Mouse (Mus musculus): ENCODE measurements at regions not wholly inside any gene's neighbourhood (a gene's known extent, or its start where the extent isn't known, plus 50 kb on each side); places are given as distances from the start of the nearest gene placed in this dataset.

DNA sequence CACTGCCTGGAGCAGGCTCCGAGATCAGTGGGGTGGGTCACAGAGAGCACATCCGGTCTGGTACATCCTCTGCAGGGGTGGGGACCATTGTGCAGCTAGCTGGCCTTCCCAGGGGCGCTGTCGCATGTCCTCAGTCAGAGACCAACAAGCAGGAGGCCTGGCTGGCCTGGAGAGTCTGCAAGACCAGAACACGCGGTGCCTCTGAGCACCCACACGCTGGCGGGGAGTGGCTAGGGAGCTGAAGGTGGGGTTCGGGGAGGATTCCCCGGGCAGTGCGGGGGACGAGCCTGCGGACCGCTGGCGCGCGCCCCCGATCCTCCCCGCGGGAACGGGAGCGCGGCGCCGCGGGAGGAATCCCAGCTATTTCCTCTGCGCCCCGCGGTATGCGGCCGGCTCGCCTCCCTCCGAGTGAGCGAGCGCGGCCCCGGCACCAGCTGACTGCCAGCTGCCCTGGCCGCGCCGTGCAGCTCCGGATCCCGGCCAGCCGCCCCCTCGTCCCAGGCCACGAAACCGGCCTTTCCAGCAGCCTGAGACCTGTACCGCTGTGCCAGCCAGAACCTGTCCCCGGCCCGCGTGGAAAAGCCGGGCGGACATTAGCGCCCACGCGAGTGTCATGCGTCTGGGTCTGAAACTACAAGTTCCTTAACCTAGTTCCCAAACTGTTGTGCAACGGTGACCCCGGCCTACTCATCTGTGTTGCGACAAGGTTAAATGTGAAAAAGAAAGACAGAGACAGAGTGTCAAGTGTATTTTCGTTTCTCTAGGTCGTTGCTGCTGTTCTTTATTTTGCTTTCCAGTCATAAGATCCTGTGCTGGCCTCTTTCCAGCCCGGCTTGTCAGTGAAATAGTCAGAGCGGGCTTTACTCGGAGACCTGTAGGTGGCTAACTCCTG, 61.2 kb downstream of the Pkdcc start:
- peak; percentile 76 for DNase-seq

DNA sequence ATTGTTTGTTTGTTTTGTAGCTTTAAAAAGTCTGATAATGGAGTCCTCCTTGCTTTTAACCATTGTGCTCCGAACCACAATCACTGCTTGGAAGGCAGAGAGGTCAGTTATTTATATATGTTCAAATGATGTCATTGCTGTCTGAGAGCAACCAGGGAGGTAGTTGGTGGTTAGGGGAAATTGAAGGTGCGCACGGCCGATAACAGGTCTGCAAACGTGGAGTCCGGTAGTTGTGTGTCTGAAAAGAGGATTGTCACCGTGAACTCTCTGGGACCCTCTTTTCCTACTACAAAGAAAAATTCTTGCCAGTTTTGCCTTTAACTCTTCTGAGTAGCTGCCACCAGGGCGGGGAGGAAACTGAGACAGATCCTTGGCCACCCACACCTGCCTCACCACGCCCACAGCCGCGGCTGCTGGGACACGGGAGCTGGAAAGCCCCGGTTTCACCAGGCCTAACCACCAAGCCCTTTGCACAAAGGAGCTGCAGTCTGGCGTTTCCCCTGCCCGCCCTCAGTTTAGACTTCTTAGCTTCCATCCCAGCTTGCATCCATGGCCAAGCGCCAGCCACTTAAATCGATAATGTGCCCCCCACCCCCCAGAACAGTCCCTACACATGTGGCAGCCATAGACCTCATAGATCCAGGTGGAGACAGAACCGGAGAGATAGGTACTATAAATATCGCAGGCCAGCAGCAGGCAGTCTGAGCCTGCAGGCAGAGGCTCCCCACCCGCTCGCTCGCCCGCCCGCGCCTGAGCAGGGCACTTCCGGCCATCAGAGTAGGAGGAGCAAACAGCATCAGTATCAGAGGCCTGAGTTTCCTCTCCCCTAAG, 62.2 kb downstream of the Pkdcc start:
- DNase-seq, result peak; percentile 48

DNA sequence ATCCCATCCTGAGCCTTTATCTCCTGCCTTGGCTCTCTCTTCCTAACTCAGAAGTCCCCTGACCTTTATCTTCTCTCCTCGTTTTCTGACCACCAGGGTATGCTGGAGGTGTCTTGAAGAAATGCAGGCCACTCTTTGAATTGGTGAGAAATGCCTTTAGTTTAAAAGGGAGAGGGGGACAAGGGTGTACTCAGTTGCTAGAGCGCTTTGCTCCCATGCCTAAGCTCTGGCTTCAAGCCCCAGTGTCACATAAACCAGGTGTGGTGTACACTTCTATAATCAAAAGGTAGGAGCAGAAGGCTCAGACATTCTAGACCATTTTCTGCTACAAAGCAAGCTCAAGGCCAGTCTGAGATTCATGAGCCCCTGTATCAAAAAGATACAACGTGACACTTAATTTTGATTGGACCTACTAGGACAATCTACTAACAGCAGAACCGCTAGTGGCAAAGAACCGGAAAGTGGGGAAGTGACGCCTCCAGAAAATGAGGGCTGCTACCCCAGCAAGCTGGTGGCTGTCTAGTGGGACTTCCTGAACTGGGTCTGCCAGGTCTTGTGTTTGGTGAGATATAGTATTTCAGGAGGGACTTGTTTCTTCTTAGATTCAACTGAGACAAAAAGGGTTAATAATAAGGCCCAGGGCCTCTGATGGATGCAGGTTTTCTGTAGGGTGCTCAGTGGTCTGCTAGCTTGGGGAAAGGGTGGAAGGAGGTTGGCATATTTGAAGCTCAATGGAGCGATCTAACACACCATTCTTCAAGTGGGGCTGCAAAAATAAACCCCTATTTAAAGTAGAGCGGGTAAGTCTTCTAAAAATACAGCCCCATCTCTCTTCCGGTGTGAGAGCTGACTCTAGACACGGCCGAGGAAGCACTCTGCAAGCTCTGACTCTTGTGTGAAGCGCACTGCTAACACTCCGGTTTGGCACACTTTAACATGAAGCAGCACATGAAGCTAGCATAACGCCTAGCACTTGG, 63.1 kb downstream of the Pkdcc start:
- no peak for DNase-seq

GRCm38 (mm10) chr17:83283328-83283727, 67.4 kb upstream of the Eml4 start:
- DNase-seq, result no peak

DNA sequence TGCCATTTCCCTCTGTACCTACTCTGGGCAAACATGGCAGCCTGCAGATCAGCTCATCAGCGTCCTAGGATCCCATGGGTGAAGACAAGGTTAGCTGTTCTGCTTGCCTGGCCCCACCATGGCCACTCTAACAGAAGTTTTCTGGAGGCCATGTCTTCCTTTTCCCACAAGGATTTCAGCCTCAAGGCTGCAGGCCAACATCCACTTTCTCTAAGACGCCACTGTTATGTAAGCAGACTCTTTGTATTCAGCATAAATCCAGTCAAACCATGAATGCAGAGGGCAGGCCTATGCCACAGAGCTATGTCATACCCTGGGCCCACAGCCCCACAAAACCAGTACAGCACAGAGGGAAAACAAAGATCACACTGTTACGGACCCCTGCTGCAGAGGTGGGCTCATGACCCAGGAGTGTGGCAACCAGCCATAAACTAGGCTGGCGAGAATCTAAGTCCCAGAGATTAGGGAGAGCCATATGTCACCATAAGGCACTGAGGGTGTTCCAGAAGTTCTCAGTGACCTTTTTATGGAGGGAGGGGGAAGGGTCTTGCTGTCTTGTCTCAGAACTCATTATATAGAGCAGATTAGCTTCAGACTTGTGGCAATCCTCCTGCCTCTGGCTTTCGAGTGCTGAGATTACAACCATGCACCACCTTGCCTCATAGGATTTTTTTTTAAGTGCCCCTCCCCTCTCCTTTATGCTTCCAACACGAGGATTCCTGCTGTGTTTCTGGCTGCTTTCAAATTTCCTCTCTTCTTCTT, 63.2 kb upstream of the Eml4 start:
- no peak for DNase-seq

- no peak for DNase-seq
Measured at GRCm38 (mm10) chr17:83288143-83288492, 62.6 kb upstream of the Eml4 start.

DNA sequence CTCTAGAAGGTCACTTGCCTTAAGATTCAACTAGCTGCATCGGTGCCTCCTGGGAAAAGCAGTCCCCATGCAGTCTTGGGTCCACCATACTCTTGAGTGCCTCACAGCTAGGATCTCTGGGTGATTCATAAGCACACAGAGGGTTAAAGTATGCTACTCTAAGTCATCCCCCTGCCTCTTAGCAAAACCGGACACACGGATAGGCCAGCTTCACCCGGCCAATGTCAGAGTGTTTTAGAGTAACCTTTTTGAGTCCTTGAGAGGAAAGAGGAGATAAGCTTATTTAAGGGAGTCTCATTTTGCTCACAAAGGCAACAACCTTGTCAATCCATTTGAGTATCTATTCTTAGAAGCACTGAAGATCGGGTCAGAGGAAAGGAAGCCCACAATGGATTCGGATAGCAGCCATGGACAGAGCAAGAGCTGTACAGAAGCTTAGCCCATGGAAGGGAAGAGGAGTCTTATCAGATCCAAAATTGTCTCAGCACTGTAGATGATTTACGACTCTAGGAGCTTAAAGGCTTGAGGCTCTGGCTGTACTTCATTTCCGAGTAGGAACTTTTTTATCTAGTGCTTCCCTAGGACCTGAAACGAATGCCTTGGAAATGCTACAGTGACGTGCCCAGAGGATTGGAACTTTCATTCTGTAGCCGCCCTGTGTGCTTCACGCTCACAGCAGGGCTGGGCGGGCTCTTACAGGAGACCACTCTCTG, 55.0 kb upstream of the Eml4 start:
- peak; percentile 28 for DNase-seq

GRCm38 (mm10) chr17:83297379-83298121, 53.2 kb upstream of the Eml4 start:
- DNase-seq, result no peak
